8 mouse cellular contexts compared by ENCODE assay signal in the genomic region with DNA sequence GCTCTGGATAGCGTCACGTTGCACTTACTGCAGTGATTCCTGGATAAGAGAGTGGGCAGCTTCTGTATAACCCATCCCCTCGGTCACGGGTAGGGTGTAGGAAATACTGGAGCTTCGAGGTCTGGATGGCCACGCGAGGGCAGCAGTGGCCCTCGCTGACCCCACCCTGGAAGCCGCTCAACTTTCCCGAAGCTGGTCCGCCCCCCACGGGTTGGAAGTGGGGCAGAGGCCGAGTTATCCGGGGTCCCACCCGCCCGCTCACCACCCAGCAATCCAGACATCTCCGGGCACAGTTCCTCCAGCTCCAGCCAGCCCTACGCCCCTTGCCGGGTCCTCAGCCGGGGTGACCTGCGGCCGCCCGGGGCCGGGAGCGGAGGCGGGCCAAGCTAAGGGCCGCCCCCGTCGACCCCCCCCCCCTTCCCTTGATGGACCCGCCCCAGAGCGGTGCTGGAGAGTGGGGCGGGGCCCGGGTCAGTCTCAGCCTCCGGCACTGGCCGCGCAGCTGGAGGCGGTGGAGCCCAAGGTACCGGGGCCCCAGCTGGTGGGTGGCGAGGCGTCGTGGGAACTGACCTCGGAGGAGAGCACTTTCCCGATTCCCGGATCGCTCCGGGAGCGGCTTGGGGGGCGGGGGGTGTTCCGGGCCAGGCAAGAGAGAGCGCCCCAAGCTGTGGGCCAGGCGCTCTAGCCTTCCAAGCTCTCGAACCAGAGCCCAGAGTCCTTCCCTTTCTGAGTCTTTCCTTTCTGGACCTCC. TPM values are rescaled to one million over a fixed set of nuclear protein-coding genes. Genes with fewer than 3 reads are reported as not detected.
DNase-seq lines count a peak whose midpoint lies in the region; ATAC-seq and TF ChIP-seq lines count a peak whose summit lies in the region.

No protein-coding gene starts in this region.

- H3K4me1 ChIP-seq in spleen, adult 2 months (ENCODE audit: control insufficient read depth, insufficient read depth, insufficient read length): peaks cover 12% of the 10 kb centered on the region; the same call in 1 of the 2 replicates
- peaks cover 8% of the 10 kb centered on the region for H3K4me1 ChIP-seq in embryonic facial prominence, embryonic 11.5 days (ENCODE audit: control insufficient read depth, insufficient read depth, low read length)
- peaks cover 24% of the 10 kb centered on the region for H3K4me1 ChIP-seq in liver, embryonic 11.5 days (replicated peaks; ENCODE audit: control insufficient read depth, insufficient read depth, low read length)
- H3K4me1 ChIP-seq in midbrain, postnatal 0 days (ENCODE audit: insufficient read depth, low read length): no peaks in the 10 kb centered on the region; the same call in 1 of the 2 replicates
- H3K4me1 ChIP-seq in stomach, embryonic 16.5 days (ENCODE audit: control insufficient read depth, insufficient read depth, low read length): peaks cover 33% of the 10 kb centered on the region

- H3K36me3 ChIP-seq in spleen, adult 2 months (ENCODE audit: control insufficient read depth, insufficient read depth, low read length): no peaks in the 10 kb centered on the region
- no peaks in the 10 kb centered on the region; the same call in 1 of the 2 replicates for H3K36me3 ChIP-seq in embryonic facial prominence, embryonic 11.5 days (replicated peaks; ENCODE audit: control insufficient read depth, insufficient read depth, low read depth, low read length)
- H3K36me3 ChIP-seq in liver, embryonic 11.5 days (ENCODE audit: control insufficient read depth, insufficient read depth, low read length): 0 out of 2 replicates have a peak, but pooled peaks cover 2% of the 10 kb centered on the region
- H3K36me3 ChIP-seq in midbrain, postnatal 0 days (ENCODE audit: insufficient read depth, low read length): no peaks in the 10 kb centered on the region
- 0 out of 2 replicates have a peak, but pooled peaks cover 9% of the 10 kb centered on the region for H3K36me3 ChIP-seq in stomach, embryonic 16.5 days (ENCODE audit: control insufficient read depth, insufficient read depth, low read length)

- TF ChIP-seq CTCF in spleen, adult 2 months (IDR thresholded peaks at IDR 0.05; ENCODE audit: extremely low read depth, insufficient read depth, insufficient read length, insufficient replicate concordance): peak; percentile 44; the same call in 1 of the 2 replicates
- peak; percentile 72 for TF ChIP-seq CTCF in midbrain, postnatal 0 days (IDR thresholded peaks at IDR 0.05)

- WGBS in spleen, adult 2 months: 3% methylated on average over 44 of the region's 52 CpGs
- under 1% methylated on average over 42 of the region's 52 CpGs for WGBS in embryonic facial prominence, embryonic 11.5 days
- under 1% methylated on average over 47 of the region's 52 CpGs for WGBS in liver, embryonic 11.5 days
- WGBS in midbrain, postnatal 0 days: under 1% methylated on average over 41 of the region's 52 CpGs
- under 1% methylated on average over 52 of the region's 52 CpGs for WGBS in stomach, embryonic 16.5 days

- 0 out of 2 replicates have a peak, but pooled peaks cover 2% of the 10 kb centered on the region for H3K27me3 ChIP-seq in spleen, adult 2 months (ENCODE audit: control insufficient read depth, insufficient read depth, low read length)
- peaks cover 3% of the 10 kb centered on the region; the same call in 1 of the 2 replicates for H3K27me3 ChIP-seq in embryonic facial prominence, embryonic 11.5 days (ENCODE audit: control insufficient read depth, insufficient read depth, low read length)
- H3K27me3 ChIP-seq in liver, embryonic 11.5 days (replicated peaks; ENCODE audit: control insufficient read depth, insufficient read depth, low read length): peaks cover 8% of the 10 kb centered on the region
- H3K27me3 ChIP-seq in midbrain, postnatal 0 days (ENCODE audit: insufficient read depth, low read length): peaks cover 28% of the 10 kb centered on the region; the same call in 1 of the 2 replicates
- no peaks in the 10 kb centered on the region for H3K27me3 ChIP-seq in stomach, embryonic 16.5 days (ENCODE audit: control insufficient read depth, insufficient read depth, low read length)

- TF ChIP-seq POLR2A in spleen, adult 2 months (IDR thresholded peaks at IDR 0.05; ENCODE audit: low read depth, low read length): no peak

- no peaks in the 10 kb centered on the region for H3K9me3 ChIP-seq in embryonic facial prominence, embryonic 11.5 days (replicated peaks; ENCODE audit: control insufficient read depth, low read length)
- no peaks in the 10 kb centered on the region for H3K9me3 ChIP-seq in liver, embryonic 11.5 days (ENCODE audit: control insufficient read depth, low read length)
- H3K9me3 ChIP-seq in midbrain, postnatal 0 days (ENCODE audit: low read length): no peaks in the 10 kb centered on the region
- no peaks in the 10 kb centered on the region for H3K9me3 ChIP-seq in stomach, embryonic 16.5 days (replicated peaks; ENCODE audit: control insufficient read depth, low read length)

- peak overlapping the region; percentile 76 for H3K9ac ChIP-seq in embryonic facial prominence, embryonic 11.5 days (replicated peaks; ENCODE audit: low read length)
- peak overlapping the region; percentile 66 for H3K9ac ChIP-seq in liver, embryonic 11.5 days (ENCODE audit: low read depth, low read length)
- peak overlapping the region; percentile 55 for H3K9ac ChIP-seq in midbrain, postnatal 0 days (replicated peaks; ENCODE audit: low read length, poor library complexity, severe bottlenecking)
- H3K9ac ChIP-seq in stomach, embryonic 16.5 days (ENCODE audit: low read length): peak overlapping the region; percentile 87

- peak; percentile 85 for ATAC-seq in embryonic facial prominence, embryonic 11.5 days (replicated peaks; ENCODE audit: insufficient number of reproducible peaks, low FRiP score, low TSS enrichment, low read depth)
- ATAC-seq in liver, embryonic 11.5 days (replicated peaks; ENCODE audit: low FRiP score): peak; percentile 79
- ATAC-seq in midbrain, postnatal 0 days (ENCODE audit: low FRiP score): peak; percentile 78
- ATAC-seq in stomach, embryonic 16.5 days (ENCODE audit: insufficient read depth, low FRiP score): peak; percentile 92

- H3K4me3 ChIP-seq in spleen, adult 2 months (ENCODE audit: extremely low read depth, insufficient read depth, insufficient read length): peak overlapping the region; percentile 58
- H3K4me3 ChIP-seq in embryonic facial prominence, embryonic 11.5 days (ENCODE audit: low read depth, low read length): peak overlapping the region; percentile 61
- H3K4me3 ChIP-seq in liver, embryonic 11.5 days (ENCODE audit: low read depth, low read length): peak overlapping the region; percentile 55
- peak overlapping the region; percentile 53 for H3K4me3 ChIP-seq in midbrain, postnatal 0 days (ENCODE audit: low read depth, low read length)
- peak overlapping the region; percentile 75 for H3K4me3 ChIP-seq in stomach, embryonic 16.5 days (replicated peaks; ENCODE audit: low read length)

- DNase-seq in spleen, adult 2 months (ENCODE audit: low read depth in 1 of 2, low spot score in 2 of 2): peak in 1 of 2 experiments; percentile 35
- no peak for DNase-seq in spleen, postnatal 14 days (ENCODE audit: low spot score in 2 of 2)
- peak; percentile 83 for DNase-seq in embryonic facial prominence, embryonic 11.5 days (ENCODE audit: low spot score)
- DNase-seq in heart, adult 8-10 months (ENCODE audit: low spot score): peak; percentile 83
- DNase-seq in kidney, adult 18-20 months: peak; percentile 90
- peak; percentile 80 for DNase-seq in liver, embryonic 11.5 days (ENCODE audit: low spot score)
- DNase-seq in midbrain, postnatal 0 days (ENCODE audit: low spot score): peak; percentile 78

- no peak overlapping the region for H3K27ac ChIP-seq in spleen, adult 2 months (ENCODE audit: insufficient read depth, low read length)
- peak overlapping the region; percentile 56; the same call in 1 of the 2 replicates for H3K27ac ChIP-seq in embryonic facial prominence, embryonic 11.5 days (replicated peaks; ENCODE audit: low read depth, low read length)
- peak overlapping the region; percentile 6 for H3K27ac ChIP-seq in liver, embryonic 11.5 days (ENCODE audit: low read depth, low read length)
- 0 out of 2 replicates have a peak overlapping the region, but pooled peaks have one; percentile 26 for H3K27ac ChIP-seq in midbrain, postnatal 0 days (ENCODE audit: low read depth, low read length)
- peak overlapping the region; percentile 93 for H3K27ac ChIP-seq in stomach, embryonic 16.5 days (ENCODE audit: low read length)

- peak overlapping the region; percentile 65 for H3K4me2 ChIP-seq in embryonic facial prominence, embryonic 11.5 days (ENCODE audit: low read depth, low read length)
- peak overlapping the region; percentile 85 for H3K4me2 ChIP-seq in liver, embryonic 11.5 days
- H3K4me2 ChIP-seq in midbrain, postnatal 0 days (ENCODE audit: low read depth, low read length, poor library complexity, severe bottlenecking): peak overlapping the region; percentile 97
- peak overlapping the region; percentile 81 for H3K4me2 ChIP-seq in stomach, embryonic 16.5 days (ENCODE audit: low read depth, low read length)

RNA-seq across cellular contexts. Expression of a gene that starts 0.6 kb away (rescaled TPM):
- 15.1 and 18.0 TPM in 2 replicates for polyA plus RNA-seq in spleen, adult 2 months (2012; rRNA removed)
- polyA plus RNA-seq in embryonic facial prominence, embryonic 11.5 days (2014; fragmentation: Nextera tagmentation; extraction: Ambion mirVana): 127 and 129 TPM in 2 replicates
- 10 to 100 TPM; 64.8 to 83.5 (median 79.3) TPM for total RNA-seq in heart, adult 8-10 months (2022)
- polyA plus RNA-seq in liver, embryonic 11.5 days (2014; fragmentation: Nextera tagmentation; extraction: Ambion mirVana): 57.3 and 64.9 TPM in 2 replicates
- 35.2 and 50.9 TPM in 2 replicates for total RNA-seq in midbrain, postnatal 0 days (2014; rRNA removed)
- polyA plus RNA-seq in midbrain, postnatal 0 days (2015; fragmentation: Nextera tagmentation; extraction: Ambion mirVana): 39.9 and 44.8 TPM in 2 replicates
- polyA plus RNA-seq in stomach, embryonic 16.5 days (2015; fragmentation: Nextera tagmentation; extraction: Ambion mirVana): 163 and 168 TPM in 2 replicates

RNA-seq across cellular contexts. Expression of a gene that starts 7.1 kb away (rescaled TPM):
- polyA plus RNA-seq in spleen, adult 2 months (2012; rRNA removed): 0.21 and 0.23 TPM in 2 replicates
- 0.13 TPM in 1 of 2 replicates, not detected in the other for polyA plus RNA-seq in embryonic facial prominence, embryonic 11.5 days (2014; fragmentation: Nextera tagmentation; extraction: Ambion mirVana)
- 1 to 10 TPM in 3 of 4 experiments, under 1 TPM in 1; 0.72 to 2.1 (median 1.2) TPM for total RNA-seq in heart, adult 8-10 months (2022)
- polyA plus RNA-seq in liver, embryonic 11.5 days (2014; fragmentation: Nextera tagmentation; extraction: Ambion mirVana): not detected in 2 replicates
- 0.09 and 0.11 TPM in 2 replicates for total RNA-seq in midbrain, postnatal 0 days (2014; rRNA removed)
- not detected in 2 replicates for polyA plus RNA-seq in midbrain, postnatal 0 days (2015; fragmentation: Nextera tagmentation; extraction: Ambion mirVana)
- polyA plus RNA-seq in stomach, embryonic 16.5 days (2015; fragmentation: Nextera tagmentation; extraction: Ambion mirVana): 0.03 and 0.06 TPM in 2 replicates

RNA-seq across cellular contexts. Expression of a gene that starts 7.9 kb away (rescaled TPM):
- 13.1 and 15.8 TPM in 2 replicates for polyA plus RNA-seq in spleen, adult 2 months (2012; rRNA removed)
- 1.2 and 2.1 TPM in 2 replicates for polyA plus RNA-seq in embryonic facial prominence, embryonic 11.5 days (2014; fragmentation: Nextera tagmentation; extraction: Ambion mirVana)
- total RNA-seq in heart, adult 8-10 months (2022): 10 to 100 TPM; 20.1 to 28.4 (median 25.3) TPM
- polyA plus RNA-seq in liver, embryonic 11.5 days (2014; fragmentation: Nextera tagmentation; extraction: Ambion mirVana): 1.8 and 1.9 TPM in 2 replicates
- total RNA-seq in midbrain, postnatal 0 days (2014; rRNA removed): 0.22 and 0.76 TPM in 2 replicates
- 1.2 and 1.3 TPM in 2 replicates for polyA plus RNA-seq in midbrain, postnatal 0 days (2015; fragmentation: Nextera tagmentation; extraction: Ambion mirVana)
- 3.2 and 3.6 TPM in 2 replicates for polyA plus RNA-seq in stomach, embryonic 16.5 days (2015; fragmentation: Nextera tagmentation; extraction: Ambion mirVana)

RNA-seq across cellular contexts. Expression of a gene that starts 29.6 kb away (rescaled TPM):
- 13.5 and 15.1 TPM in 2 replicates for polyA plus RNA-seq in spleen, adult 2 months (2012; rRNA removed)
- polyA plus RNA-seq in embryonic facial prominence, embryonic 11.5 days (2014; fragmentation: Nextera tagmentation; extraction: Ambion mirVana): 36.4 and 47.8 TPM in 2 replicates
- total RNA-seq in heart, adult 8-10 months (2022): 10 to 100 TPM in 1 of 4 experiments, 1 to 10 TPM in 3; 3.6 to 10.0 (median 6.6) TPM
- 36.0 and 37.7 TPM in 2 replicates for polyA plus RNA-seq in liver, embryonic 11.5 days (2014; fragmentation: Nextera tagmentation; extraction: Ambion mirVana)
- 7.9 and 18.2 TPM in 2 replicates for total RNA-seq in midbrain, postnatal 0 days (2014; rRNA removed)
- 6.1 and 7.7 TPM in 2 replicates for polyA plus RNA-seq in midbrain, postnatal 0 days (2015; fragmentation: Nextera tagmentation; extraction: Ambion mirVana)
- 68.0 and 78.2 TPM in 2 replicates for polyA plus RNA-seq in stomach, embryonic 16.5 days (2015; fragmentation: Nextera tagmentation; extraction: Ambion mirVana)

Comparison
In these comparisons a context has a peak if more than half of its experiments do, and no peak if none do; other contexts are left out.
1. DNase-seq: peak in embryonic facial prominence, embryonic 11.5 days (single experiment), heart, adult 8-10 months (single experiment), kidney, adult 18-20 months (single experiment), liver, embryonic 11.5 days (single experiment) and midbrain, postnatal 0 days (single experiment); none in spleen, postnatal 14 days (0 of 2).
2. Peak in every context shown above with its lines, with median percentiles within 50 percentile points of each other: H3K4me3 ChIP-seq, ATAC-seq, H3K4me2 ChIP-seq and H3K9ac ChIP-seq.